Mouse (Mus musculus): ENCODE data around the gene Ywhab.

Gene Ywhab

GRCm38 (mm10) chr2:163994654-163994976, at the start of gene Ywhab:
TSS of gene Ywhab (plus strand) at chr2:163994960.
- DNase-seq (ENCODE audit: low read depth, low spot score), result no peak

- DNase-seq (ENCODE audit: low read depth, low spot score), result no peak
Measured at GRCm38 (mm10) chr2:163946221-163946620, 48.5 kb upstream of the Ywhab start.

- DNase-seq (ENCODE audit: low read depth, low spot score), result peak; percentile 13
Measured at GRCm38 (mm10) chr2:163947976-163948375, 46.8 kb upstream of the Ywhab start.

- DNase-seq (ENCODE audit: low read depth, low spot score), result peak; percentile 64
Measured at GRCm38 (mm10) chr2:163951770-163952169, 43.0 kb upstream of the Ywhab start.

DNA sequence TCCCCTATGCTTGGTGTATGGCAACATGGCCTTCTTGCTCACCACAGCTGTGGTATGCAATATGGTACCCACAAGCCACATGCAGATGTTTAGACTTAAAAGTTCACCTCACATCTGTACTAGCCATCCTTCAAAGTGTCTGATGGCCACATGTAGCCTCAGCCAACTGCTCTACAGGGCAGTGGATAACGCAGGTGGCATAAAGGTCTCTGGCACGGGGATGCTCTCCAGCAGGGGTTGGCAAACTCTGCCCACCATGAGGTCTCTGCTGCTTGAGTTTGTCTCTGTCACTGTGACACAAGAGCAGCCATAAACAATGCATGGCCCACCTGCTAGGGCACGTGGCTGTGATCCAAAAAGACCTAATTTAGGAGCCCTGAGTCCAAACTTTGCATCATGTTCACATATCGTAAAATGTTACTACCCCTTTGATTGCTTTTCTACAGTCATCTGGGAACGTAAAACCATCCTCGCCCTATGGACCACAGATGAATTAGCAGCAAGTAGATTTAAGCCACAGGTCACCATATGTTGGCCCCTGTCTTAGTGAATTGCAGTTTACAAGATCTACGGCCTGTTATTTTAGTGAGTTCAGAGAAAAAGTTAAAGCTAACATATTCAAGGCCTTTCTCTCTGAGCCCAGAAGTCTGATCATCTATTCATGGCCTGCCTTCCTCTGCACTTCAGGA, 41.0 kb upstream of the Ywhab start:
- DNase-seq (ENCODE audit: low read depth, low spot score), result no peak

DNA sequence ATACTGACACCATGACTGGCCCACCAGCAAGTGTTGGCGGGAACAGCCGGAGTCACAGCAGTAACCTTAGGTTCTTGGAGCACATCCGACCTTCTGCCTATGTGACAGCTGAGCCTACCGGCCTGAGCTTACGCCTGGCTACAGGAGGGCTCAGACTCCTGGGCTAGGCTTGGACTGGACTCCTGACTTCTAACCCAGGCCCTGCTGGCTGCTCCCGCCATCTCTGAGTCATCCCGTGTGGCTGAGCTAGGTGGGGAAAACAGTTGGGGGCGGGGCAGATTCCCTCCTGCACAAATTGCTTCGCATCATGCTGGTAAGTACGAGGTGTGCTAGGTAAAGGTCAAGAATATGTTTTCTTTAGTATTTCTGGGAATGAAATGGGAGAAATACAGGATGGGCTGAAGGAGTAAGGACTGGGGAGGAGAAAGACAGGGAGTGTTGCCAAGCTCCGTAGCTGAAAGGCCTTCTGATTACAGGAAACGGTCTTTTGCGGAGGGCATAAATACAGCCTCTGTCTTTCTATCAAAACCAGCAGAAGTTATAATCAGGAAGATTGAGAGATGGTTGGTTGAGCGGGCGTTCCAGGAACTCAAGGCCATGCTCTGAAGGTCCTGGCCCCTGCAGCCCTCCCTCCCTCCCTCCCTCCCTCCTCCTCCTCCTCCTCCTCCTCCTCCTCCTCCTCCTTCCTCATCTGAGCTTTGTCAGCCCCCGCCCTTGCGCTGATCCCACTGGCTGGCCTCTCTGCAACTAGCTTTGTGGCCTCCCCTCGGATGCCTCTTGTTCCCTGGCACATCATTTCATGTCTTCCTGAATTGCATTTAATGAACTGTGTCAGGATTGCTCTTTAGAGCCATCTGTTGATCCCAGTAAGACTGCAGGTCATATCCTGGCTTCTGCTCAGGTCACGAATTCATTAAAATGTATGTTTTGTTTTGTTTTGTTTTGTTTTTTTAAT, 29.9 kb upstream of the Ywhab start:
- DNase-seq (ENCODE audit: low read depth, low spot score), result no peak

GRCm38 (mm10) chr2:163965706-163966105, 29.1 kb upstream of the Ywhab start:
- no peak for DNase-seq (ENCODE audit: low read depth, low spot score)

GRCm38 (mm10) chr2:163968581-163968980, 26.2 kb upstream of the Ywhab start:
- peak; percentile 39 for DNase-seq (ENCODE audit: low read depth, low spot score)

- DNase-seq (ENCODE audit: low read depth, low spot score), result no peak
Measured at GRCm38 (mm10) chr2:163970326-163970725, 24.4 kb upstream of the Ywhab start.

DNA sequence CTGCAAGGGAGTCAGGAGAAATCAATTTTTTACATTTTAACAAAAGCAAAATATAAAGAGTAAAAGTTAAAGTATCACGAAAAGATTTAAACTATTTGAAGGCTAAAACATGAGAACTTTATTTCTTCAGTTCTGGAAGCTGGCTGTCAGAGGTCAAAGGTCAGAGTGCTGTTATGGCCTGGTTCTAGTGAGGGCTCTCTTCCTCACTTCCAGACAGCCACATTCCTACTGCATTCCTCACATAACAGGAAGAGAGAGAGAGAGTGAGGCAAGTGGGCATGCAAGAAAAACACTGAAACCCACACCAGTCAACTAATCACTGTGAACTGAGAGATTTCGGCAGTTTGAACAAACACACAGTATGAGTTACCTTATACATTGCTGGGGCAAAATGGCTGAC, 20.7 kb upstream of the Ywhab start:
- DNase-seq (ENCODE audit: low read depth, low spot score), result no peak

DNA sequence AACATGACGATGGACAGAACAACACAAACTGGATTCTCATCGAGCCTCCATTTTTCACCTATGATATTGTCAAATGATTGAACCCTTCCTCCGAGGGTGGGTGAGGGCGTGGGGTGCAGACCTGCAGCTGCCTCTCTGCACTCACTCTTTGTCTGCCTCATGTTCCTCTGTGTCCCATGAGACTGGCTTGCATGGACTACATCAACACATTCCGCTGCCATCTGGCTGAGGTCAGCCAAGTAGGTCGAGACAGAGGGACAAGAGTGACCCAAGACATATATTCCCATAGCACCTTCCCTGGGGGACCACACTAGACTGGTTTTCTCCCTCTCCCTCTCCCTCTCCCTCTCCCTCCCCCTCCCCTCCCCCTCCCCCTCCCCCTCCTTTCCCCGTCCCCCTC, 18.3 kb upstream of the Ywhab start:
- DNase-seq (ENCODE audit: low read depth, low spot score), result no peak

- DNase-seq (ENCODE audit: low read depth, low spot score), result no peak
Measured at GRCm38 (mm10) chr2:163987233-163987632, 7.5 kb upstream of the Ywhab start.

DNA sequence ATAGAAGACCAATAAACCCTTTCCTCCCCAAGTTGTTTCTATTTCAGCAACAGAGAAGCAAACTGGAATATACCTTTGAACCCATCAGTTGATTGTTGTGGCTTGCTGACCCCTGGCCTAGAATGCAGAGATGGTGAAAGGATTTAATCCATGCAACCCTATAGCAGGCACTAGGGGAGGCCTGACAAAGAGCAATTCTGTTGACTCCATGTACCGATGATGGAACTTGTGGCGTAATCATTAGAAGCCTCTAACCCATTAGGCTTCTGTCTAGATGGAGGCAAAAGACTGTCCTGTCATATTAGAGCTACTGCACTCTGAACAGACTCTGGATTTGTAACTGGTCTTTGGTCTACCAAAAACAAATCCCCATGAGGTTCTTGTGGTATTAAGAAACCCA, 1.9 kb upstream of the Ywhab start:
- DNase-seq (ENCODE audit: low read depth, low spot score), result no peak

GRCm38 (mm10) chr2:163994977-163995862, 460 bp downstream of the Ywhab start:
- DNase-seq (ENCODE audit: low read depth, low spot score), result peak; percentile 99

- DNase-seq (ENCODE audit: low read depth, low spot score), result no peak
Measured at GRCm38 (mm10) chr2:163996275-163996674, 1.5 kb downstream of the Ywhab start.

DNA sequence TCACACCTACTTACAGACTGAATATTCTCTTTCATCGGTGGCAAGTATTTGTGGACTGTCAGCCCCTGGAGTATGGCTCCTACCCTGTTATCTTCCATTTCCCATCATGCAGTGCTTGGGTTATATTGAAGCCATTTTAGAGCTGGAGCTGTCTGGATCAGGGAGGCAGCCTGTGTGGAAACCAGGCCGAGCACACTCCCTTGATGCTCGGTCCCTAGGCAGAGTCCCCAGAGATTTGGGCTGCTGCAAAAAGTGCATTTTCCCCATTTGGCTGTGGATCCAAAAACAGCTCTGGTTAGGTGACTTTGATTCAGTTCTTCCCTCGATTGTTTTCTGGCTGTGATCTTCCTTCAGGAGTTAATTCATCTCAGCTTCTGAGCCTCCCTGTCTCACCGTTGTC, 2.1 kb downstream of the Ywhab start:
- DNase-seq (ENCODE audit: low read depth, low spot score), result no peak

- DNase-seq (ENCODE audit: low read depth, low spot score), result no peak
Measured at GRCm38 (mm10) chr2:163998981-163999380, 4.2 kb downstream of the Ywhab start.

DNA sequence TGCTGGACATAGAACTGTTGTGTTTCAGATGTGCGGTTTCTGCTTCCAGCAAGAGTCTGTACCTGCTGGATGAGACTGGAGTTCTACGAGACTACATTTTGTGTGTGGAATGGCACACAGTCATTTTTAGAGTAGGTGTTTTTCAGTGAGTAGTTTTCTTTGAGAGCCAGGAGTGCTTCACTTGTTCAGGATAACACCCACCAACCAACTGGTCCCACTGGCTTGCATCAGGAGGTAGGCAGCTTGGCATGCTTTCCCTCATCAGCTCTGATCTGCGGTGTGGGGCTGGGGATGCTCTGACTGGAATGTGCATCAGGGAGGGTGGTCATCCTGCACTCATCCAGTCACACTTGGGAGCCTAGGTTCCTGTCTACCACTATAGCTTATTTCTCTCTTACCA, 7.9 kb downstream of the Ywhab start:
- DNase-seq (ENCODE audit: low read depth, low spot score), result no peak

DNA sequence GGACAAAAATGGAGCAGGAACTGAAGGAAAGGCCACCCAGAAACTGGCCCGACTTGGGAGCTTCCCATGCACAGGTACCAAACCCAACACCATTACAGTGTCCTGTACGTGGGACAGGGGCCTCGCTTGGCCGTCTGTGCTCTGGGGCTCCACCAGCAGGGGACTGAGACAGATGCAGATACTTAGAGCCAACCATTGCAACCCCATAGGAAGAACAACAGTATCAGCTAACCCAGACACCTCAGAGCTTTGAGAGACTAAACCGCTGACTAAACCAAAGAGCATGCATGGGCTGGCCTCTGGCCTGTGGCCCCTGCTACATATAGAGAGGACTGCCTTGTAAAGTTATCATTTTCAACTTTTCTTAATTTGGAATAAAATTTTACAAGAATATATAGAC, 9.7 kb downstream of the Ywhab start:
- DNase-seq (ENCODE audit: low read depth, low spot score), result peak; percentile 15

- DNase-seq (ENCODE audit: low read depth, low spot score), result peak; percentile 32
Measured at GRCm38 (mm10) chr2:164006932-164007331, 12.2 kb downstream of the Ywhab start.

- peak; percentile 37 for DNase-seq (ENCODE audit: low read depth, low spot score)
Measured at GRCm38 (mm10) chr2:164007547-164007946, 12.8 kb downstream of the Ywhab start.

GRCm38 (mm10) chr2:164007987-164008545, 13.3 kb downstream of the Ywhab start:
- no peak for DNase-seq (ENCODE audit: low read depth, low spot score)

Data from ES-CJ7 (cell line).